Mouse (Mus musculus) ES-Bruce4 (cell line): ENCODE data around the gene Cyb561d2.

ENCODE experiments used
- CTCF ChIP-seq: IDR thresholded peaks from one replicate; pipeline ENCODE4 v1.8.1; 2011; ENCODE audit warnings: low read depth, low read length
- EP300 ChIP-seq: IDR thresholded peaks from 2 replicates; pipeline ENCODE4 v1.6.1; 2011; ENCODE audit warnings: low read depth, low read length; ENCODE audit not compliant: insufficient read depth
- POLR2A ChIP-seq: IDR thresholded peaks from one replicate; pipeline ENCODE4 v1.8.1; 2011; ENCODE audit warnings: low read length; ENCODE audit not compliant: insufficient read depth

DNA sequence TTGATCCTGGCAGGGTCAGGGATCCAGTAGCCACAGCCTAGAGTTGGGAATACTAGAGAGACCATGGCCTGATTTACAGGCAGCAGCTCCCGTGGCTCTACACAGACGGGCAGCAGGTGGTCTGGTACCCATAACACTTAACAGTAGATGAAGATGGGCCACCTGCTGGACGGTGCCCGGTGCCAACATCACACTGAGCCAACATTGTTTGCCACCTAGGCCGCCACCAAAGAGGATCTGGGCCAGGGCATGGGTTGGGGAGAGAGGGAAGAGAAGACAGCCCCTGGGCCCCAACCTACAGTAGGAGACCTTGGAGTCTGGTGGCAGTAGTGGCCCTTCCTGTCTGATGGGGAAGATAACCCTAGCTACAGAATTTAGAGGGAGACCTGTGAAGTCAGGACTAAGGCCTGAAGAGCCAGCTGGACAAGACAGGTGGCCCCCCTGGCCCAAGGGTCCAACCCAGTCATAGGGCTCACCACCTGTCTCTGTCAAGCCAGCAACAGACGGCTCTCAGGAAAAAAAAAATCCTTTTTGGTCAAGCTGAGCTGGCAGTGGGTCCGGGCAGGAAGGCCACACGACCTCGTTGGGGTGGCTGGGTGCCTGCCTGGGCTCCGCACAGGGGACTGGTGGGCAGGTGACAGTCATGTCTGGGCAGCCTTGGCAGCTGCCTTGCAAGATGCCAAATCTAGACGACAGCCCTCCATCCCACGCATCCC lies 39.7 kb downstream of the Cyb561d2 start:
- TF ChIP-seq CTCF, result no peak
- TF ChIP-seq POLR2A, result no peak
- TF ChIP-seq EP300, result no peak
